Mouse (Mus musculus): Measurements from ENCODE around the gene Selenon.

DNA sequence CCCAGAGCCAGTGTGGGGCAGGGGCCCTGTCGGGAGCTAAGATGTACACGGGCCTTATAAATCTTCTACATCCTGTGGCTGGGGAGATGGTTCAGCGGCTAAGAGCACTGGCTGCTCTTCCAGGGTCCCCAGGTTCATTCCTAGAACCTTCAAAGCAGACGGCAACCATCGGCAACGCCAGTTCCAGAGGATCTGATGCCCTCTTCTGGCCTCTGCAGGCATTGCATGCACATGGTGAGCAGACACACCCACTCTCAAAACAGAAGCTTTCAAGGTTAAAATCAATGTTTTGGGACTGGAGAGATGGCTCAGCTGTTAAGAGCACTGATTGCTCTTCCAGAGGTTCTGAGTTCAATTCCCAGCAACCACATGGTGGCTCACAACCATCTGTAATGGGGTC lies 17.2 kb upstream of the Selenon start:
- TF ChIP-seq CTCF (IDR thresholded peaks at IDR 0.05; ENCODE audit: control insufficient read depth, insufficient read depth, insufficient replicate concordance, low read depth, low read length) (peak; percentile 76; the same call in 1 of the 2 replicates), POLR2A (IDR thresholded peaks at IDR 0.05; ENCODE audit: control insufficient read depth, low read depth, low read length) (no peak)

Measured in testis, adult 2 months (tissue).